Mouse (Mus musculus) thymus, adult 18-20 months (tissue): ENCODE measurements around the gene Trappc10.

Source experiments
- DNase-seq, 2 experiments: peaks; one replicate each; pipeline ENCODE4 v3.0.0; 2022; ENCODE audit warnings: mixed read lengths in 2 of 2

The Trappc10 gene

DNA sequence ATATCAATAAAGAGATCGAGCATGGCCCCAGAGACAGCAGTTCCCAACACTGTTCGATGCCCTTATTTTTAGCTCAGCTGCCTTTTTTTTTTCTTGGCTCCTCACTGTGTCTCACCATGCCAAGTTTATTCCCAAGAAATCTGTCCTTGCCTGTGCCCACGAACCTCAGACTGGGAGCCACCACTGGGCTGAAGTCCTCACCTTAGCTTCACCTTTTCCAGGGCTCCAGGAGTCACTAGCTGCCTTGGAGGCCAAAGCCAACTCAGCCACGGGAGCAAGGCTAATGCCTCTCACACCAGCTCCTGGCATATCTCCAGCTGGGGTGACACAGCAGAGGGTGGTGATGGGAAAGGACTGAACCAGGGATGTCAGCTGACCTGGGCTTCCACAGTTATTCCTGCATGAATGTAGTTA lies 11.2 kb upstream of the Trappc10 start:
- DNase-seq, result no peak

- no peak for DNase-seq
Observed at GRCm38 (mm10) chr10:78247206-78247605, 2.8 kb upstream of the Trappc10 start.

- no peak for DNase-seq
Observed at GRCm38 (mm10) chr10:78246725-78247124, 2.3 kb upstream of the Trappc10 start.

DNA sequence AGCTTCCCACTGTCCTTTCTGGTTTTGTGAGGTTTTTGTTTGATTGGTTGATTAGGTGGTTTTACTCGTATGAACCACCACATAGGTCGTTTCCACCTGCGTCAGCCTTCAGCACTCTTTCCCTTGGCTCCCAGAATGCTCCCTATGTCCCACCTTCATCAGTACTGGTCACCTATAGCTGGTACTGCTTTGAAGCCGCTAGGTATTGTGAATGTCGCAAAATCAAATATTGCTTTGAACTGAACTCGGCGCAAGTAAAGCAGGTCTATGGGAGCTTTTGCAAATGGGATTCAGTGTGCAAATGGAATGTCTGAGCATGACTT lies 745 bp upstream of the Trappc10 start:
- no peak for DNase-seq

DNA sequence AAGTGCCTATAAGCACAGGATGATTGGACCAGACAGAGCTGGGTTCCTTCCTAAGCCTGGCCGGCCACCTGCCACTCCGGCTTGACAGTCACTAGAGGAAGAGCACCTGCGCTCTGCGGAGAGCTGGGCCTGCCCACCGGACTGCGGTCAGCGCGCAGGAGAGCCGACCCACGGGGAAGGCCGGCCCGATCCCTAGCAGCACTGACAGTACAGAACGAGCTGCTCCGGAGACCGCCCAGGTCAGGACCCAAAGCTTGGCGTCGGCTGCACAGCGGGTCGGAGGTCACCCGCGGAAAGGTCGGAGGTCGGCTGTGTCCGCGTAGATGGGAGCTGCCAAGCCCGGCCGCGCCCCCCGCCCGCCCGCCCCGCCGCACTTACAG lies 393 bp downstream of the Trappc10 start:
- peak; percentile 20 to 34 for DNase-seq

GRCm38 (mm10) chr10:78238926-78239325 lies 5.5 kb downstream of the Trappc10 start:
- DNase-seq, result no peak

GRCm38 (mm10) chr10:78238297-78238696 lies 6.1 kb downstream of the Trappc10 start:
- DNase-seq, result no peak

DNA sequence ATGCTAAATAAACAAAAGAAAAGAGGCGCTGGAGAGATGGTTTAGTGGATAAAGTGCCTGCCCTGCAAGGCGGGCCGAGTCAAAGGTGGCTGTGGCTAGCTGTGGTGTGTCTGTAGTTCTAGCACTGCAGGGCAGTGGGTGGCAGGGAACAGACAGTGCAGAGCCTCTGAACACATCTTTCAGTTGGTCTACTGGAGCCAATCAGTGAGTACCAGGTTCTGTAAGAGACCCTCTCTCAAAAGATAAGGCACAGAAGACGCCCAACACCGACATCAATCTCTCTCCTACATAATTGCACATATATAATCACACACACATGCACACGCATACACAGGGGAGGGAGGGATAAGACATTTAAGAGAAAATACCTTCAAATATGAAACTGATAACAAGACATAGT lies 6.6 kb downstream of the Trappc10 start:
- DNase-seq, result no peak

GRCm38 (mm10) chr10:78236885-78237629 lies 7.4 kb downstream of the Trappc10 start:
- no peak for DNase-seq

GRCm38 (mm10) chr10:78233756-78234155 lies 10.7 kb downstream of the Trappc10 start:
- DNase-seq, result no peak

- no peak for DNase-seq
Observed at GRCm38 (mm10) chr10:78233161-78233560, 11.3 kb downstream of the Trappc10 start.

DNA sequence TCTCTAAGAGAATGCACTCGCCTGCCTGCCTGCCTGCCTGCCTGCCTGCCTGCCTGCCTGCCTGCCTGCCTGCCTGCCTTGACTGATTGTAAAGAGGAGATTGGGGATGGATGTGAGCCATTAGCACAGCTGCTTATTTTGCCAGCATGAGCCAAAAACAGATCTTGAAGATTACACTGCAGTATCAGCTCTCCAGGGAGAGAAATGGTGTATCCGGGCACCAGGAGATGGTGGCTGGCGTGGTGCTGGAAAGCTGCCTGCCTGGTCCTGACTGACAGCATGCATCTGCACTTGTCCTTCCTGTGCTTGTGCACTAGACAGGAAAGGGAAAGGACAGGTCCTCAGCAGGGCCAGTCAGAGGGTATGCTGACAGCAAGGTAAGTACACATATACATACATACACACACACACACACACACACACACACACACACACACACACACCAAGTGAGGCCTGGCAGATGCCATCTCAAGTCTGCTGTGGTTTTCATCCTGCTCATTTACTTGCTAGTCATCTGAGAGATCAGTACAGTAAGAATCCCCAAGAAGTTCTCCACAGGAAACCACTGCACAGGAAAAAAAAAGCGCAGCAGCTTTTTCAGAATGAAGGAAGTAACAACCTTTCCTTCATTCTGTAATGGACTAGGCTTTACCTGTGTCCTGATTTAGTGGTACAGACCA lies 12.0 kb downstream of the Trappc10 start:
- DNase-seq, result peak in 1 of 2 experiments; percentile 13

DNA sequence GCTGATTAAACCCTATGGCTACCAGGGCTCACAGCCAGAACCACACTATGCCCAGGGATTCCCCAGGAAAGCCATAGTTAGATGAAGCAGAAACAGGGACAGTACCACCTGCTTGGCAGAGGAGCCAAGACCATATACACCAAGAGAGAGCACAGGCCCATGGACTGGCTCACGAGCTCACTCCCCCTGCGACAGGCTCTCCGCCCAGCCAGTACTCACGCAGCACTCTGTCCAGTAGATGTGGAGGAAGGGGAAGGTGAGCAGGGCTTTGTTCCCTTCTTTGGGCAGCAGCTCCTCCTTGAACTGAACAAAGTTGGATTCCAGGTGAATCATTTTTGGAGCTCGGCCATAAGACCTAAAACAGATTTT lies 15.9 kb downstream of the Trappc10 start:
- DNase-seq, result no peak

DNA sequence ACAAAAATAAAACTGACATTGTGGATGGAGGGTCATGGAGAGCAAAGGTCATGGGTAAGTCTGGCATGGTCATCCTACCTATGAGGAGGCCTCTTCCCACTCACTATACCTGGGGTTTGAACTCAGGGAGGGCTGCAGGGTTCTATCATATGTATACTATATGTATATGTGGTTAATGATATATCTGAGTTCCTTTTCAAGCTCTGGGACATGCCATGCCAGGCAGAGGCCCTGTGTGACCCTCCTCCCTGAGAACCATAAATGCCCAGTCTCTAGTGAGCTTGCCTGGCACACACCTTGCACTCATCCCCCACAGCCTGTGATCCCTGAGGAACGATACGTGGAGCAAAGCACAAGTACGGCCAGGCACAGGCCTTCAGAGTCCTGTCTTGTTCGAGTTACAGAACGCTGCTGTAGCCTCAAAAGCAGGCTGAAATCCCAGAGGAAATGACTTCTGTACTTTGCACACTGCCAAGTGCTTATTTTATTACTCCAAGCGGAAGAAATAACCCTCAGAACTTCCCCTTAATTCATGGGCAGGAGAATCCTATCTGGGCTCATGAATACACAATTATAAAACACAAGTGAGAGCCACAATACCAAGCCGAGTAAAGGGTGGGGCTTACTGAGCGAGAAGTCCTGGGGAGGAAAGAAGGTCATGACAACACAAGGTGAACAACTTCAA lies 16.4 kb downstream of the Trappc10 start:
- DNase-seq, result no peak

GRCm38 (mm10) chr10:78224136-78224535 lies 20.3 kb downstream of the Trappc10 start:
- DNase-seq, result no peak

GRCm38 (mm10) chr10:78222908-78223307 lies 21.5 kb downstream of the Trappc10 start:
- no peak for DNase-seq

GRCm38 (mm10) chr10:78221315-78221714 lies 23.1 kb downstream of the Trappc10 start:
- DNase-seq, result no peak

GRCm38 (mm10) chr10:78219528-78219927 lies 24.9 kb downstream of the Trappc10 start:
- DNase-seq, result no peak

DNA sequence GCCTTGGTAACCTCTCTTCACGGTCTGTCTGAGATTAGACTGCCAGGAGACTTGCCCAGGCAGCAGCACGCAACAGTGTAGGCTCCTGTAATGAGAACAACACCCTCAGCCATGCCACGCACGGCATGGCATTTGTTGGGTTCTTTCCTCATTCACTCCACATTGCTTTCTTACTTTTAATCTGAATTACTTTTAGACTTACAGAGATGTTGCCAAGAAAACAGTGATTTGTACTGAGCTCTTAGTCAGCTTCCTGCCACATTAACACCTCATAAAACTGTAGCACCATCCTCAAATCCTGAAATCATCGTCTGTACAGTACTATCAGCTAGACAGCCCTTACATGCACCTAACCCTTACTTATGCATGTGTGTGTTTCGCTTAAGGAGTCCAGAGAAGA lies 25.9 kb downstream of the Trappc10 start:
- no peak for DNase-seq

DNA sequence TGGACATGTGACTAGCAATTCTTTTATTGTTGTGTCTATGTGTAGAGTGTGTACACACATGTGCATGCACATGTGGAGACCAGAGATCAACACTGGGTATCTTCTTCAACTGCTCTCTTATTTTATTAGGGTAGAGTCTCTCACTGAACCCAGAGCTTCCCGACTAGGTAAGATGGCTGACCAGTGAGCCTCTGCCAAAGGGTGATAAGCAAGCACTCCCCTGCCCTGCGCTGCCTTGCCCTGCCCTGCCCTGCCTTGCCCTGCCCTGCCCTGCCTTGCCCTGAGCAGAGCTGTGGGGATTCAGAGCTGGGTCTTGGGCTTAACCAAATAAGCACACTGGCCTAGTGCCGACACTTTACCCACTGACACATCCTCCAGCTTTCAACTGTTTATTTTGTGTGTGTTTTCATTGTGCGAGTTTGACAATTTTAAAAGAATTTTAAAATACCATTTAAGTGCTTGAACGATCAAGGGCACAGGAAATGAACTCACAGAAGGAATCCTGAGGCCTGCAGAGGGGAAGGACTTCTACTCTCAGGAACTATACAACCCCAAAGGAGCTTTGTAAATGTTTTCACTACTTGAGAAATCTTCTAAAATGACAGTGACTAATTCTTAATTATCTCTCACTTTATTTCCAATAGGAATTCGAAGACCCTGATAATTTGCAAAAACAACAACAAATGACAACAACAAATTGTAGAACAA lies 27.9 kb downstream of the Trappc10 start:
- DNase-seq, result no peak

- DNase-seq, result no peak
Observed at GRCm38 (mm10) chr10:78214371-78214770, 30.1 kb downstream of the Trappc10 start.

DNA sequence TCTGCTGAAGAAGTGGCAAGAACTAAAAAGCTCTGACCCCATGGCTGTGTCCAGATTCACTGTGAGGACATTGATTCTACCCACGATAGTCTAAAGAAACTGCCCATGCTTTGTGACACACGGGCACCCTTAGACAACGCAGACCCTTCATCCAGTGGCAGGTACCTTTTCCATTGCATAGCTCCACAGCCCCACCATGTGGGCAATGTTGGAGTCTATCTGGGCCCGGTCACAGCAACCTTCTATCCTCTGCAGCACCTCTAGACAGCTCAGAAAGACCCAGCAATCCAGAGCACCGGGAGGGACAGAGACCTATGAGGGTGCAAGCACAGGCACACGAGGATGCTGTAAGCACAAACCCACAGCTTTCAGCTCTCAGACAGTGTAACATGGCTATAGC lies 33.1 kb downstream of the Trappc10 start:
- no peak for DNase-seq

DNA sequence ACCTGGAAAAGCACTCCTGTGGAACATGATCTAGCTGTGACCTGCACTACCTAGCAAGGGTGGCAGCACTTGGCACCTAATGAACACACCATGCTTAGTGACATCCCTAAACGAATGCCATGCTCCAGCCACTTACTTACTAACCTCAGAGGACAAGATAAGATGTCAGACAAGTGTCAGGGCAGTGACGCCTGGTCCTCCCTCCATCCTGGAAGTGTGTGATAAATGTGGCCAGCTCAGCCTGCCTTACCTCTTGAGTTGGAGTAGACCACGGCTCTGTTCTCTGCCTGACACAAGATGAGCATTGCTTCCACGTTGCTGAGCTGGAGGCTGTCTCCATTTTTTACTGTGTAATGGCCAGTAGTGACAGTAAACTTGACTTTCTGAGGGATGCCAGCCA lies 43.3 kb downstream of the Trappc10 start:
- DNase-seq, result no peak

DNA sequence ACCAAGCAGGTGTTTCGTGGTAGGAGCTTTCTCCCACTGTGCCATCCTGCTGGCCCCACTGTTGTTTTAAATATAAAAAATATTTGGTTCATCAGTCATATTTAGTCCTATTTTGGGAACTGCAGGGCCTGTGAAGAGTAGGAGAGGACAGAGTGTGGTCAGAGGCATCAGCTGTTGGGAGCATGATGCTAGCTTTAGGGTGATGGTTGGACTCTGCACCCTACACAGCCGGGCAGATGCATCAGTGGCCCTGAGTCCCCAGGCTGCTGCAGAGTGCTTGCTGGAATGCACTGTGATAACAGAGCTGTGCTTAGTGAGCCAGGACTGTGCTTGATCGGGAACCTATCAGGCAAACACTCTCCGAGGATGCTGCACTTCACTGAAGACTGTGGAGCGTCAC lies 51.5 kb downstream of the Trappc10 start:
- DNase-seq, result no peak
